Mouse (Mus musculus) neutrophil, adult 5-6 weeks (primary cell): ENCODE results near the gene Ripk1. TPM values are rescaled to one million over a fixed set of nuclear protein-coding genes. Genes with fewer than 3 reads are reported as not detected.

Experiments used
- ATAC-seq: fragments of 151-379, 151-347 bp; 2 replicates; pipeline ENCODE4 v1.8.0; 2017; ENCODE audit warnings: mild to moderate bottlenecking, moderate TSS enrichment; ENCODE audit not compliant: insufficient number of reproducible peaks, poor library complexity, low FRiP score, severe bottlenecking; ENCODE audit errors: extremely low read depth
- total RNA-seq: library from RNA; stranded (forward); fragments of 200-1000 nt; gene quantifications from 2 replicates; pipeline ENCODE4 v1.2.3, GENCODE M21; 2017

Ripk1 gene
- total RNA-seq, 1 experiment from 2014 or later: 65.5 TPM

DNA sequence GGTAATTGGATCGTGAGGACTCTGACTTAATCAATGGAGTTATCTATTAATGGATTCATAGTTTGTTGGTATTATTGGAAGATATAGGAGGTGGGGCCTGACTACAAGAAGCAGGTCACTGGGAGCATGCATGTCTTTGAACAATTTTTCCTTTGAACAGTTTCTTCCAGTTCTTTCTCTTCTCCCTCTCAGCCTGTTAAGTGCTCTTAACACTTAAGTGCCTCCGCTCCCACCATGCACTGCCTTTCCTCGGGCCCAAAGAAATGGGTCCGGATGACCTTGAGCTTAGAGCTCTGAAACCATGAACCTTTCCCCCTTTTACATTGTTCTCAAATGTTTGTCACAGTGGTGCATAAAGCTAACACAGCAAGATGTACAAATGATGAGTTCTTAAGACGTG, 34.6 kb downstream of the Ripk1 start:
- ATAC-seq: no peak

DNA sequence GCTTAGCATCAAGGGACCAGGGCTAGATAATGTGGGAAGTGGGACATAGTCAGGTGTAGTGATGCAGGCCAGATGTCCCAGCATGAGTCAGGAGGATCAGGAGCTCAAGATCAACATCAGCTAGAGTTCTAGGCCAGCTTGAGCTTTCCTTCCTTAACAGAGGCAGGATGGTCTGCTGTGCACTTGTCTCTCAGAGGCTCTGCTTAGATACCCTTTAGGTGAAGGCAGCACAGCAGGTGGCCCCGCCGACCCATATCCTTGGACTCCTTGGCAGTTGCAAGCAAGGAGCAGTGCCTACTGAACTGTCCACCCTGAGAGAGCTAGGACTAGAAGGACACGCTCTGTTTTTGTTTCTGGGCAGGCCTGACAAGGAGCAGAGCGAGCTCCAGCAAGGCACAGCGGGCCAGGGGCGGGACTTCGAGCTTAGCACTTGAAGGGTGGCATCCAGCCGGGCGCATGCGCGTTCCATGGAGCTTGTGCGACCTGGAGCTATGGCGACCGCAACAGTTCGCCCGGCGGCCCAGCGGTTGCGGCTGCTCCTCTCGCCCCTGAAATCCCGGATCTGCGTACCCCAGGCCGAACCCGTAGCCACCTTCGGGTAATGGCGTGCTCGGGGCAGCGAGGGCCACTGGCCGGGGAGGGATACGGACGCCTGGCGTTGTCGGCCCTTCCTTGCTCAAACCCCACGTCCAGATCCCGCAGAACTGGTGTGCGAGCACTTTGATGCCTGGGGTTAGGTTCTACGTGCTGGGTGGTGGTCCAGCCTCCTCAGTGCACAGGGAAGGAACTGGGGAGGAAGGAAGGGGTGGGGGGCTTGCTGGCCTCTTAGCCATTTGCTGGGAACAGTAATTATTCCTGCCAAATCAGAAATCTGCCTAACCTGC, 35.3 kb downstream of the Ripk1 start, which contains the start of gene Bphl:
Gene Bphl, plus strand, starts transcription at position 426 of the 884 bp plus-strand sequence.
- peak; percentile 77 for ATAC-seq

- no peak for ATAC-seq
These were observed 35.9 kb downstream of the Ripk1 start for GRCm38 (mm10) chr13:34038056-34038432.

- no peak for ATAC-seq
These were observed 36.8 kb downstream of the Ripk1 start for GRCm38 (mm10) chr13:34038901-34039341.

DNA sequence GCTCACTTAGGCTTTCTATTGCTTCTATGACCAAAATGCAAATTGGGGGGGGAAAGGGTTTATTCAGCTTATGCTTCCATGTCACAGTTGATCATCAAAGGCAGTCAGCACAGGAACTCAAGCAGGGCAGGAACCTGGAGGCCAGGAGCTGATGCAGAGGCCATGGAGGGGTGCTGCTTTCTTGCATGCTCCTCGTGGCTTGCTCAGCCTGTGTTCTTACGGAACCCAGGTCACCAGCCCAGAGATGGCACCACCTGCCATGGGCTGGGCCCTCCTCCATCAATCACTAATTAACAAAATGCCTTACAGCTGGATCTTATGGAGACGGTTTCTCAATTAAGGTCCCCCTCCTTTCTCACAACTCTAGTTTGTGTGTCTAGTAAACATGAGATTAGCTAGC, 37.9 kb downstream of the Ripk1 start:
- ATAC-seq: no peak

- no peak for ATAC-seq
These were observed 41.7 kb downstream of the Ripk1 start for GRCm38 (mm10) chr13:34043716-34044393.

- ATAC-seq: no peak
These were observed 43.5 kb downstream of the Ripk1 start for GRCm38 (mm10) chr13:34045511-34046249.

GRCm38 (mm10) chr13:34046421-34047012, 44.4 kb downstream of the Ripk1 start:
- ATAC-seq: peak; percentile 92

- no peak for ATAC-seq
These were observed 45.4 kb downstream of the Ripk1 start for GRCm38 (mm10) chr13:34047526-34047925.

DNA sequence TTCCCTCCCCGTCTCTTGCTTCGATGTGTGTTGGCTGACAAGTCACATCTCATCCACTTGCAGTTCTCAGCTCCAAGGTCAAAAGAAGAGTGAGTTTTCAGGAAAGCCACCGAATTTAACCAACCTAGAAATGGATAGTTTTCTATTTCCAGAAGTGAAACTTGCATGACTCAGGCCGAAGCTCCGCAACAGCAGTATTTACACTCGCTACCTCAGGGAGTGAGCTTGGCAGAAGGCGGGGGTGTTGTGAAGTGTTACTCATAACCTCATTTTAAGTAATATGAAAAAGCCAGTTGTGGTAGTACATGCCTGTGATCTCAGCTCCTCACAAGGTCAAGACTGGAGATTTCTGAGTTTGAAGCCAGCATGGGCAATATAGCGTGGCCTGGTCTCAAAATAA, 48.3 kb downstream of the Ripk1 start:
- ATAC-seq: no peak

DNA sequence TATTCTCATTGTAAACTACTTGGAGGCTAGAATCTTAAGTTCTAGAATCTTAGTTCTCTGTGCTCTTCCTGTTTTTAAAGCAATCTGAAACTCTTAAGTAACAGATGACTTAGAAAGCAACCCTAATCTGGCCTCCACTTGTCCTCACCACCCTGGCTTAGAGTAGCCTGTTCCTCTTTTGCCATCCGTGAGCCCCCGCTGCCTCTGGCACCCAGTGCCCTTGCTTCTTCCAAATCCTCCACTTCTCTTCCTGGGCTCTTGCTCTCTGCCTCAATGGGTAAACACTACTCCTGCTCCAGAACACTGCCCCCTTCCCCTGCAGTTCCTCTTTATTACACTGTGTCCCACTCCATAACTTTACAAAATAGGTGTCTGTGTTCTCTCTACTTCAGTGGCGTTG, 49.5 kb downstream of the Ripk1 start:
- peak; percentile 71 for ATAC-seq

- no peak for ATAC-seq
These were observed 51.6 kb downstream of the Ripk1 start for GRCm38 (mm10) chr13:34053673-34054282.

GRCm38 (mm10) chr13:34054391-34054790, 52.2 kb downstream of the Ripk1 start:
- ATAC-seq: no peak

GRCm38 (mm10) chr13:34054983-34055382, 52.8 kb downstream of the Ripk1 start:
- no peak for ATAC-seq

GRCm38 (mm10) chr13:34057252-34057651, 55.1 kb downstream of the Ripk1 start:
- ATAC-seq: no peak

DNA sequence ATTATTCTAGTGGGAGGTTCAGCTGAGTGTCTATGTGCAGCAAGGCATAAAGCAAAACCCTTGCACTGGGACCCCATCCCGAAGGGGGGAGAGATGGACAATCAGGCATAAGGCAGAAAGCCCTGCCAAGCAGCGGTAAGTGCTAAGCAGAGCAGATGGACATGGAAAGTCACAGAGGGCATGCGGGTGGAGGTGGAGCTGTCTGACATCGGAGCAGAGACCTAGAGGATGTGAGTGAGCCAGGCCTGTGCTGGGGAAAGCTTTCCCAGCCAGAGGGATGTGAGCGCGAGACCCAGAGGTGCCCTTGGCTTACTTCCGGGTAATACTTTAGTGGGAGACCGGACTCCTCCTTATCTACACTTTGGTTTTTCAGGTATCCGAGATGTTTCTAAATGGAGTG, 57.9 kb downstream of the Ripk1 start:
- 0 out of 2 replicates have a peak, but pooled peaks have one; percentile 13 for ATAC-seq

GRCm38 (mm10) chr13:34062466-34062865, 60.3 kb downstream of the Ripk1 start:
- no peak for ATAC-seq

DNA sequence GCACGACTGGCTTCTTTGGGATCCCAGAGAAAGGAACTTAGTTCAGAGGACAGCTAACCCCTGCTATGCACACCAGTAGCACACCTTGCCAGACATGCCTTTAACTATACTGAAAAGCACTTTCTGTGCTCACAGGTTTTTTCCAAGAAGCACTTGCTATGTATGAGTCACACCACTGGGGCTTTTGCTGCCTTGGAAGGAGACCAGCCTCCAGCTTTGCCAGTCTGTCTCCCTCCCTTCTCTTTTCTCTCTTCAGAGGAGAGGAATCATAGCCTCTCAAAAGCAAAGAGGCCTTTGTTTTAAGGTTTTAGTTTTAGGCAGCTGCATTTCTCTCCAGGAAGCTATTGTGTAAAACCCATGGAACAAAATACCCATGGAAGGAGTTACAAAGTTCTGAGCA, 64.2 kb downstream of the Ripk1 start:
- ATAC-seq: no peak

DNA sequence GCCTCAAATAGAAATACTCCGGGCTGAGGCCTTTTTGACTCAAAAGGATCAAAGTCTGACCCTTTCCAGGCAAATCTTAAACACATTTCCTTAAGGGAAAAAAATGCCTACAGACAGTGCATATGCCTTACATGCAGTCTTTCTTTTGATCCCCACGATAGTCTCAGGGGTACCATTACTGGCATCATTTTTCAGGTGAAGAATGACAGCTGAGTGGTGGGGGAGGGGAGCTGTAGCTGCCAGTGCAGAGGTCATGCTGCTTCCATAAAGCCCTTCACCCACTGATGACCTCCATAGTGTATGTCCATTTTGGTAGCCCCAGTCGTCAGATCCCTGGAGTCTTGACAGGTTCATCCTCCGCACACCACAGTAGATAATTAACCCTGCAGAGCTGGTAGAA, 68.1 kb downstream of the Ripk1 start:
- no peak for ATAC-seq
